Comparison of ENCODE assay signal across 1 mouse cellular context in genomic region chr1:190927311-190927710, GRCm38 (mm10).
TF ChIP-seq lines count a peak whose summit lies in the region.

No protein-coding gene starts in this region.

TF ChIP-seq in CH12.LX, 34 proteins besides CTCF, POLR2A, EP300 and RAD21 (continued from another document):
- TF ChIP-seq PAX5 (IDR thresholded peaks at IDR 0.05; ENCODE audit: low read length) (no peak), SIN3A (IDR thresholded peaks at IDR 0.05; ENCODE audit: low read length) (no peak), ETS1 (conservative IDR thresholded peaks at IDR 0.05; ENCODE audit: low read depth, low read length) (no peak), TCF12 (IDR thresholded peaks at IDR 0.05; ENCODE audit: low read depth, low read length) (no peak), POLR2AphosphoS2 (IDR thresholded peaks at IDR 0.05; ENCODE audit: low read depth, low read length) (no peak), MAZ (IDR thresholded peaks at IDR 0.05; ENCODE audit: low read depth, low read length) (no peak), NELFE (IDR thresholded peaks at IDR 0.05; ENCODE audit: low read depth, low read length) (no peak), ZMIZ1 (IDR thresholded peaks at IDR 0.05; ENCODE audit: low read depth, low read length) (no peak), GABPA (IDR thresholded peaks at IDR 0.05; ENCODE audit: insufficient replicate concordance, low read depth, low read length) (no peak), MAFK (IDR thresholded peaks at IDR 0.05; ENCODE audit: insufficient replicate concordance, low read length) (no peak)
